Mouse (Mus musculus) embryonic facial prominence, embryonic 11.5 days (tissue): ENCODE data around the gene Fan1. TPM values are rescaled to one million over a fixed set of nuclear protein-coding genes. Genes with fewer than 3 reads are reported as not detected.

Experiments used
- ATAC-seq: fragments of 200-750 bp; cut with Nextera tagmentation; replicated peaks from 2 replicates; pipeline ENCODE4 v1.8.0; 2017; ENCODE audit warnings: low read depth; ENCODE audit not compliant: insufficient number of reproducible peaks, low FRiP score, low TSS enrichment
- DNase-seq: peaks from one replicate; pipeline ENCODE4 v3.0.0-alpha.2; 2015; ENCODE audit warnings: low spot score
- H3K27ac ChIP-seq: fragments of 300-500 bp; sonication (generic); replicated peaks from 2 replicates; pipeline ENCODE4 v1.5.1; 2014; ENCODE audit warnings: mild to moderate bottlenecking, low read depth, low read length, control low read depth
- H3K27me3 ChIP-seq: fragments of 300-500 bp; sonication (generic); 2 replicates; pipeline ENCODE4 v1.6.1; 2014; ENCODE audit warnings: mild to moderate bottlenecking, low read length, moderate library complexity, mixed read lengths; ENCODE audit not compliant: control insufficient read depth, insufficient read depth
- H3K36me3 ChIP-seq: fragments of 300-500 bp; sonication (generic); replicated peaks from 2 replicates; pipeline ENCODE4 v1.6.1; 2014; ENCODE audit warnings: low read depth, mild to moderate bottlenecking, low read length, moderate library complexity, mixed read lengths; ENCODE audit not compliant: control insufficient read depth, insufficient read depth
- H3K4me1 ChIP-seq: fragments of 300-500 bp; sonication (generic); 2 replicates; pipeline ENCODE4 v1.6.1; 2014; ENCODE audit warnings: low read length, mixed read lengths; ENCODE audit not compliant: control insufficient read depth, insufficient read depth
- H3K4me2 ChIP-seq: fragments of 300-500 bp; sonication (generic); 2 replicates; pipeline ENCODE4 v1.6.1; 2014; ENCODE audit warnings: low read depth, mild to moderate bottlenecking, control low read depth, low read length, moderate library complexity
- H3K4me3 ChIP-seq: fragments of 300-500 bp; sonication (generic); 2 replicates; pipeline ENCODE4 v1.5.1; 2014; ENCODE audit warnings: low read depth, low read length, control low read depth
- H3K9ac ChIP-seq: fragments of 300-500 bp; sonication (generic); replicated peaks from 2 replicates; pipeline ENCODE4 v1.6.1; 2014; ENCODE audit warnings: mild to moderate bottlenecking, control low read depth, low read length
- H3K9me3 ChIP-seq: fragments of 300-500 bp; sonication (generic); replicated peaks from 2 replicates; pipeline ENCODE4 v1.6.1; 2016; ENCODE audit warnings: mild to moderate bottlenecking, low read length, inconsistent platforms, mixed read lengths; ENCODE audit not compliant: control insufficient read depth
- WGBS: fragments of 180-500 bp; shearing (Covaris S2); extraction: QIAGEN DNeasy Blood & Tissue Kit; methylation state at CpG from one replicate; pipeline ENCODE4 v1.1.7; 2014; 5-methylcytosine and 5-hydroxymethylcytosine counted together
- polyA plus RNA-seq: library from polyadenylated mRNA; unstranded; fragments of >200 nt; fragmentation: Nextera tagmentation; extraction: Ambion mirVana; gene quantifications from 2 replicates; pipeline ENCODE4 v1.2.1, GENCODE M21; 2014

The Fan1 gene
- polyA plus RNA-seq, 1 experiment from 2014 or later = 6.4 TPM

GRCm38 (mm10) chr7:64327486-64327885 lies 46.4 kb downstream of the Fan1 start:
- no peak overlapping the region for H3K27ac ChIP-seq

GRCm38 (mm10) chr7:64326892-64327291 lies 47.0 kb downstream of the Fan1 start:
- Histone ChIP-seq H3K27me3 (no peaks in the 10 kb centered on the region), H3K4me3 (no peak overlapping the region), H3K36me3 (no peaks in the 10 kb centered on the region), H3K9ac (no peak overlapping the region), H3K4me2 (no peak overlapping the region), H3K4me1 (no peaks in the 10 kb centered on the region), H3K27ac (no peak overlapping the region), H3K9me3 (no peaks in the 10 kb centered on the region)
- WGBS = 18% methylated on average over 1 of the region's 1 CpGs
- ATAC-seq = no peak
- DNase-seq = peak; percentile 82

More at GRCm38 (mm10) chr7:64327486-64327885, 46.4 kb downstream of the Fan1 start:
- no peak overlapping the region for H3K4me2 ChIP-seq
- 86% methylated on average over 4 of the region's 4 CpGs for WGBS
- ATAC-seq = no peak
- no peak for DNase-seq
- no peaks in the 10 kb centered on the region for H3K4me1 ChIP-seq
- H3K4me3 ChIP-seq = no peak overlapping the region
- no peaks in the 10 kb centered on the region for H3K36me3 ChIP-seq
- no peaks in the 10 kb centered on the region for H3K9me3 ChIP-seq
- H3K9ac ChIP-seq = no peak overlapping the region
- no peaks in the 10 kb centered on the region for H3K27me3 ChIP-seq

GRCm38 (mm10) chr7:64321658-64322057 lies 52.2 kb downstream of the Fan1 start:
- no peaks in the 10 kb centered on the region for H3K4me1 ChIP-seq
- no peak overlapping the region for H3K9ac ChIP-seq
- H3K4me2 ChIP-seq = no peak overlapping the region
- ATAC-seq = no peak
- no peak overlapping the region for H3K4me3 ChIP-seq
- WGBS = 50% methylated on average over 4 of the region's 4 CpGs
- H3K36me3 ChIP-seq = no peaks in the 10 kb centered on the region
- no peak overlapping the region for H3K27ac ChIP-seq
- H3K27me3 ChIP-seq = no peaks in the 10 kb centered on the region
- no peak for DNase-seq
- no peaks in the 10 kb centered on the region for H3K9me3 ChIP-seq

- no peak overlapping the region for H3K9ac ChIP-seq
- WGBS = 71% methylated on average over 5 of the region's 5 CpGs
- no peak overlapping the region for H3K27ac ChIP-seq
- no peak overlapping the region for H3K4me2 ChIP-seq
- no peaks in the 10 kb centered on the region for H3K4me1 ChIP-seq
- no peaks in the 10 kb centered on the region for H3K36me3 ChIP-seq
- no peak for ATAC-seq
- H3K27me3 ChIP-seq = no peaks in the 10 kb centered on the region
- no peak for DNase-seq
- H3K9me3 ChIP-seq = no peaks in the 10 kb centered on the region
- no peak overlapping the region for H3K4me3 ChIP-seq
Observed at GRCm38 (mm10) chr7:64321125-64321524, 52.8 kb downstream of the Fan1 start.

GRCm38 (mm10) chr7:64312811-64313210 lies 61.1 kb downstream of the Fan1 start:
- WGBS = 93% methylated on average over 7 of the region's 7 CpGs
- H3K36me3 ChIP-seq = no peaks in the 10 kb centered on the region

GRCm38 (mm10) chr7:64310756-64311155 lies 63.1 kb downstream of the Fan1 start:
- ATAC-seq (no peak), DNase-seq (no peak)
- Histone ChIP-seq H3K9me3 (no peaks in the 10 kb centered on the region), H3K27ac (no peak overlapping the region), H3K4me2 (no peak overlapping the region), H3K36me3 (no peaks in the 10 kb centered on the region), H3K4me1 (no peaks in the 10 kb centered on the region), H3K9ac (no peak overlapping the region), H3K27me3 (no peaks in the 10 kb centered on the region), H3K4me3 (no peak overlapping the region)
- WGBS = 72% methylated on average over 2 of the region's 2 CpGs

More at GRCm38 (mm10) chr7:64312811-64313210, 61.1 kb downstream of the Fan1 start:
- Histone ChIP-seq H3K27me3 (no peaks in the 10 kb centered on the region), H3K9ac (no peak overlapping the region), H3K27ac (no peak overlapping the region), H3K4me1 (no peaks in the 10 kb centered on the region), H3K4me2 (no peak overlapping the region), H3K4me3 (no peak overlapping the region), H3K9me3 (no peaks in the 10 kb centered on the region)
- ATAC-seq = no peak
- DNase-seq = no peak

GRCm38 (mm10) chr7:64310241-64310640 lies 63.7 kb downstream of the Fan1 start:
- ATAC-seq (no peak), DNase-seq (no peak)
- Histone ChIP-seq H3K4me3 (no peak overlapping the region), H3K4me2 (no peak overlapping the region), H3K27ac (no peak overlapping the region), H3K9ac (no peak overlapping the region), H3K27me3 (no peaks in the 10 kb centered on the region), H3K9me3 (no peaks in the 10 kb centered on the region), H3K4me1 (no peaks in the 10 kb centered on the region), H3K36me3 (no peaks in the 10 kb centered on the region)
- WGBS = 85% methylated on average over 7 of the region's 7 CpGs
